Mouse (Mus musculus) C2C12 (cell line): Measurements from ENCODE around the gene Tesk1. TPM values are rescaled to one million over a fixed set of nuclear protein-coding genes. Genes with fewer than 3 reads are reported as not detected.

ENCODE experiments used
- H3K27me3 ChIP-seq: one replicate; pipeline ENCODE4 v1.6.1; 2011; ENCODE audit not compliant: control insufficient read depth, insufficient read depth, insufficient read length
- H3K36me3 ChIP-seq: one replicate; pipeline ENCODE4 v1.6.1; 2011; ENCODE audit not compliant: control insufficient read depth, insufficient read depth
- H3K4me3 ChIP-seq: one replicate; pipeline ENCODE4 v1.5.1; 2011; ENCODE audit warnings: mild to moderate bottlenecking, control low read depth; ENCODE audit not compliant: poor library complexity, insufficient read depth, severe bottlenecking
- H3K79me2 ChIP-seq: one replicate; pipeline ENCODE4 v1.6.1; 2011; ENCODE audit not compliant: control insufficient read depth, insufficient read depth
- H3K79me3 ChIP-seq: one replicate; pipeline ENCODE4 v1.6.1; 2011; ENCODE audit warnings: low read depth, control low read depth
- H3ac ChIP-seq: one replicate; pipeline ENCODE3; 2011; ENCODE audit warnings: low read depth; ENCODE audit not compliant: control insufficient read depth, insufficient read length
- CEBPB ChIP-seq: IDR thresholded peaks from one replicate; pipeline ENCODE4 v1.6.1; 2011; ENCODE audit warnings: low read depth, mild to moderate bottlenecking, control low read depth, moderate library complexity
- CTCF ChIP-seq: IDR thresholded peaks from one replicate; pipeline ENCODE4 v1.5.1; 2011; ENCODE audit not compliant: control insufficient read depth, insufficient read depth, insufficient read length
- FOSL1 ChIP-seq: IDR thresholded peaks from one replicate; pipeline ENCODE4 v1.8.0; 2011; ENCODE audit warnings: mild to moderate bottlenecking, low read length; ENCODE audit not compliant: poor library complexity, insufficient read depth, severe bottlenecking
- MAX ChIP-seq: IDR thresholded peaks from one replicate; pipeline ENCODE4 v1.6.1; 2011; ENCODE audit warnings: mild to moderate bottlenecking, control low read depth
- MYOD1 ChIP-seq: IDR thresholded peaks from one replicate; pipeline ENCODE4 v1.6.1; 2011; ENCODE audit warnings: low read depth; ENCODE audit not compliant: control insufficient read depth, insufficient read length
- MYOG ChIP-seq: IDR thresholded peaks from one replicate; pipeline ENCODE4 v1.6.1; 2011; ENCODE audit not compliant: control insufficient read depth, insufficient read length; ENCODE audit errors: extremely low read depth
- USF1 ChIP-seq: IDR thresholded peaks from one replicate; pipeline ENCODE4 v1.6.1; 2011; ENCODE audit warnings: low read depth, mild to moderate bottlenecking, control low read depth, moderate library complexity
- long read RNA-seq, 2 experiments: library from polyadenylated mRNA; unstranded; transcript quantifications; one replicate each; pipeline ENCODE4 v2.0.0; 2019 to 2020
- polyA plus RNA-seq: library from polyadenylated mRNA; unstranded; fragments of >200 nt; fragmentation: generic; extraction: Trizol; gene quantifications from one replicate; pipeline ENCODE4 v1.2.1, GENCODE M21; 2012; ENCODE audit warnings: missing spikeins

Tesk1 gene
- polyA plus RNA-seq: 28.9 TPM
- long read RNA-seq, experiment 1, partial matches to known transcripts: 2 of 5 reads
- long read RNA-seq, experiment 1, other reads (novel, unspliced or antisense): 1 of 5 reads
- long read RNA-seq, experiment 2, partial matches to known transcripts: 6 of 7 reads
- long read RNA-seq, experiment 2, other reads (novel, unspliced or antisense): 0 of 7 reads

- peaks cover 8% of the 10 kb centered on the region for H3K79me2 ChIP-seq
- peak within 1 kb of the TSS; percentile 59 for H3K4me3 ChIP-seq
- peaks cover 6% of the 10 kb centered on the region for H3K36me3 ChIP-seq
- no peaks in the 10 kb centered on the region for H3K79me3 ChIP-seq
- H3K27me3 ChIP-seq: peaks cover 3% of the 10 kb centered on the region
- TF ChIP-seq MAX: no peak
- TF ChIP-seq MYOD1: no peak
- TF ChIP-seq MYOG: no peak
- TF ChIP-seq FOSL1: no peak
- TF ChIP-seq USF1: no peak
- no peak for TF ChIP-seq CTCF
- no peak for TF ChIP-seq CEBPB
- peak within 1 kb of the TSS; percentile 70 for H3ac ChIP-seq
Measured at GRCm38 (mm10) chr4:43441639-43442038, at the start of gene Tesk1. Gene Tesk1, plus strand, starts transcription at chr4:43441939.

- Histone ChIP-seq H3K4me3 (no peak overlapping the region), H3K79me2 (peaks cover 14% of the 10 kb centered on the region), H3K27me3 (no peaks in the 10 kb centered on the region), H3ac (peak overlapping the region; percentile 65), H3K36me3 (no peaks in the 10 kb centered on the region), H3K79me3 (peaks cover 9% of the 10 kb centered on the region)
- TF ChIP-seq FOSL1: no peak
- no peak for TF ChIP-seq USF1
- peak; percentile 91 for TF ChIP-seq CEBPB
- TF ChIP-seq MYOD1: peak; percentile 9
Measured at GRCm38 (mm10) chr4:43394345-43394891, 47.3 kb upstream of the Tesk1 start.

- no peaks in the 10 kb centered on the region for H3K27me3 ChIP-seq
- H3K36me3 ChIP-seq: no peaks in the 10 kb centered on the region
- peaks cover 21% of the 10 kb centered on the region for H3K79me2 ChIP-seq
- no peak overlapping the region for H3K4me3 ChIP-seq
- TF ChIP-seq MYOD1: no peak
- no peak for TF ChIP-seq CEBPB
- no peak for TF ChIP-seq USF1
- TF ChIP-seq CTCF: no peak
- TF ChIP-seq FOSL1: no peak
- no peak for TF ChIP-seq MYOG
- TF ChIP-seq MAX: no peak
- H3ac ChIP-seq: peak overlapping the region; percentile 65
- peaks cover 9% of the 10 kb centered on the region for H3K79me3 ChIP-seq
Measured at GRCm38 (mm10) chr4:43395147-43395546, 46.6 kb upstream of the Tesk1 start.

GRCm38 (mm10) chr4:43395836-43396235 lies 45.9 kb upstream of the Tesk1 start:
- H3K36me3 ChIP-seq: no peaks in the 10 kb centered on the region
- no peaks in the 10 kb centered on the region for H3K27me3 ChIP-seq
- H3K4me3 ChIP-seq: no peak overlapping the region
- peak; percentile 40 for TF ChIP-seq MYOD1
- no peak for TF ChIP-seq CEBPB
- peaks cover 9% of the 10 kb centered on the region for H3K79me3 ChIP-seq
- H3K79me2 ChIP-seq: peaks cover 27% of the 10 kb centered on the region
- H3ac ChIP-seq: peak overlapping the region; percentile 42

GRCm38 (mm10) chr4:43396381-43396780 lies 45.4 kb upstream of the Tesk1 start:
- peaks cover 27% of the 10 kb centered on the region for H3K79me2 ChIP-seq
- no peak overlapping the region for H3K4me3 ChIP-seq
- no peak overlapping the region for H3ac ChIP-seq
- no peaks in the 10 kb centered on the region for H3K36me3 ChIP-seq
- H3K27me3 ChIP-seq: no peaks in the 10 kb centered on the region
- peaks cover 9% of the 10 kb centered on the region for H3K79me3 ChIP-seq
- no peak for TF ChIP-seq CEBPB
- peak; percentile 10 for TF ChIP-seq FOSL1

- H3K79me3 ChIP-seq: peaks cover 10% of the 10 kb centered on the region
- no peaks in the 10 kb centered on the region for H3K27me3 ChIP-seq
- H3K36me3 ChIP-seq: no peaks in the 10 kb centered on the region
- H3ac ChIP-seq: no peak overlapping the region
- no peak overlapping the region for H3K4me3 ChIP-seq
- TF ChIP-seq MYOG: no peak
- TF ChIP-seq MYOD1: no peak
- no peak for TF ChIP-seq CTCF
- TF ChIP-seq MAX: no peak
- no peak for TF ChIP-seq FOSL1
- no peak for TF ChIP-seq USF1
- no peak for TF ChIP-seq CEBPB
- peaks cover 28% of the 10 kb centered on the region for H3K79me2 ChIP-seq
Measured at GRCm38 (mm10) chr4:43398014-43398413, 43.7 kb upstream of the Tesk1 start.
